Mouse (Mus musculus) liver, postnatal 0 days (tissue): Measurements from ENCODE around the gene Pdrg1. TPM values are rescaled to one million over a fixed set of nuclear protein-coding genes. Genes with fewer than 3 reads are reported as not detected.

Source experiments
- ATAC-seq: fragments of 200-750 bp; cut with Nextera tagmentation; 2 replicates; pipeline ENCODE4 v1.8.0; 2017; ENCODE audit warnings: mild to moderate bottlenecking, moderate library complexity
- DNase-seq: peaks from one replicate; pipeline ENCODE4 v3.0.0-alpha.2; 2016
- H3K27ac ChIP-seq: fragments of 300-500 bp; sonication (generic); 2 replicates; pipeline ENCODE4 v1.5.1; 2014; ENCODE audit warnings: antibody characterized with exemption, moderate library complexity, mild to moderate bottlenecking, low read depth
- H3K27me3 ChIP-seq: fragments of 300-500 bp; sonication (generic); 2 replicates; pipeline ENCODE4 v1.6.1; 2014; ENCODE audit warnings: low read length, control low read depth, mixed read lengths; ENCODE audit not compliant: insufficient read depth
- H3K36me3 ChIP-seq: fragments of 300-500 bp; sonication (generic); replicated peaks from 2 replicates; pipeline ENCODE4 v1.6.1; 2014; ENCODE audit warnings: mild to moderate bottlenecking, control low read depth, low read length, moderate library complexity, mixed read lengths; ENCODE audit not compliant: insufficient read depth
- H3K4me1 ChIP-seq: fragments of 300-500 bp; sonication (generic); 2 replicates; pipeline ENCODE4 v1.6.1; 2014; ENCODE audit warnings: antibody characterized with exemption, mild to moderate bottlenecking, control low read depth; ENCODE audit not compliant: insufficient read depth
- H3K4me2 ChIP-seq: fragments of 300-500 bp; sonication (generic); 2 replicates; pipeline ENCODE4 v1.6.1; 2014; ENCODE audit warnings: low read depth, mild to moderate bottlenecking, low read length, moderate library complexity, mixed read lengths
- H3K4me3 ChIP-seq: fragments of 300-500 bp; sonication (generic); 2 replicates; pipeline ENCODE4 v1.5.1; 2014; ENCODE audit warnings: low read depth, low read length
- H3K9ac ChIP-seq: fragments of 300-500 bp; sonication (generic); replicated peaks from 2 replicates; pipeline ENCODE4 v1.6.1; 2014; ENCODE audit warnings: mild to moderate bottlenecking, moderate library complexity
- H3K9me3 ChIP-seq: fragments of 300-500 bp; sonication (generic); 2 replicates; pipeline ENCODE4 v1.6.1; 2016; ENCODE audit warnings: mild to moderate bottlenecking, control low read depth, low read length, mixed read lengths
- CTCF ChIP-seq: sonication (generic); IDR thresholded peaks from 2 replicates; pipeline ENCODE4 v1.5.1; 2016; ENCODE audit warnings: antibody characterized with exemption, low read depth
- EP300 ChIP-seq: IDR thresholded peaks from 2 replicates; pipeline ENCODE4 v1.6.1; 2016; ENCODE audit warnings: antibody characterized with exemption, low read depth, mild to moderate bottlenecking
- WGBS: fragments of 180-500 bp; shearing (Covaris S2); extraction: QIAGEN DNeasy Blood & Tissue Kit; methylation state at CpG from one replicate; pipeline ENCODE4 v1.1.7; 2014; ENCODE audit not compliant: insufficient replicate concordance; 5-methylcytosine and 5-hydroxymethylcytosine counted together
- polyA plus RNA-seq: library from polyadenylated mRNA; unstranded; fragments of >200 nt; fragmentation: Nextera tagmentation; extraction: Ambion mirVana; gene quantifications from 2 replicates; pipeline ENCODE4 v1.2.1, GENCODE M21; 2015

Pdrg1 gene
- polyA plus RNA-seq, result 26.0 and 26.2 TPM in 2 replicates

- peaks cover 11% of the 10 kb centered on the region for H3K4me1 ChIP-seq
- H3K27ac ChIP-seq, result no peak within 1 kb of the TSS
- TF ChIP-seq EP300, result no peak
- TF ChIP-seq CTCF, result peak; percentile 98
- H3K9me3 ChIP-seq, result no peaks in the 10 kb centered on the region
- H3K4me2 ChIP-seq, result peak within 1 kb of the TSS; percentile 97
- H3K36me3 ChIP-seq, result peaks cover 18% of the 10 kb centered on the region
- DNase-seq, result peak; percentile 95
- ATAC-seq, result peak; percentile 97
- H3K4me3 ChIP-seq, result peak within 1 kb of the TSS; percentile 65
- under 1% methylated on average over 46 of the region's 54 CpGs for WGBS
- H3K27me3 ChIP-seq, result 0 out of 2 replicates have a peak, but pooled peaks cover 5% of the 10 kb centered on the region
- H3K9ac ChIP-seq, result peak within 1 kb of the TSS; percentile 55
These were observed at the start of gene Pdrg1 for GRCm38 (mm10) chr2:153014758-153015593. Gene Pdrg1, minus strand, starts transcription at chr2:153015427.

- peaks cover 4% of the 10 kb centered on the region; the same call in 1 of the 2 replicates for H3K4me1 ChIP-seq
- H3K4me2 ChIP-seq, result no peak overlapping the region
- H3K27ac ChIP-seq, result no peak overlapping the region
- ATAC-seq (no peak), DNase-seq (no peak)
- no peaks in the 10 kb centered on the region for H3K9me3 ChIP-seq
- no peaks in the 10 kb centered on the region for H3K27me3 ChIP-seq
- no peak overlapping the region for H3K4me3 ChIP-seq
- H3K9ac ChIP-seq, result no peak overlapping the region
- no peaks in the 10 kb centered on the region for H3K36me3 ChIP-seq
- TF ChIP-seq CTCF (no peak), EP300 (no peak)
- WGBS, result 53% methylated on average over 9 of the region's 9 CpGs
These were observed 49.2 kb upstream of the Pdrg1 start for GRCm38 (mm10) chr2:153064190-153064970.

- no peak for ATAC-seq
These were observed 48.2 kb upstream of the Pdrg1 start for GRCm38 (mm10) chr2:153063394-153063793.

GRCm38 (mm10) chr2:153060216-153060615 lies 45.0 kb upstream of the Pdrg1 start:
- ATAC-seq, result no peak
- TF ChIP-seq EP300 (no peak), CTCF (no peak)
- Histone ChIP-seq H3K27me3 (no peaks in the 10 kb centered on the region), H3K27ac (no peak overlapping the region), H3K9ac (no peak overlapping the region), H3K9me3 (no peaks in the 10 kb centered on the region), H3K4me1 (peaks cover 4% of the 10 kb centered on the region; the same call in 1 of the 2 replicates), H3K4me2 (no peak overlapping the region), H3K36me3 (no peaks in the 10 kb centered on the region), H3K4me3 (no peak overlapping the region)
- 80% methylated on average over 7 of the region's 7 CpGs for WGBS
- DNase-seq, result no peak

More at GRCm38 (mm10) chr2:153063394-153063793, 48.2 kb upstream of the Pdrg1 start:
- Histone ChIP-seq H3K4me3 (no peak overlapping the region), H3K27me3 (no peaks in the 10 kb centered on the region), H3K9ac (no peak overlapping the region), H3K4me2 (no peak overlapping the region), H3K9me3 (no peaks in the 10 kb centered on the region), H3K36me3 (no peaks in the 10 kb centered on the region), H3K27ac (no peak overlapping the region), H3K4me1 (peaks cover 4% of the 10 kb centered on the region; the same call in 1 of the 2 replicates)
- DNase-seq, result no peak
- TF ChIP-seq EP300, result no peak
- no peak for TF ChIP-seq CTCF
- WGBS, result 36% methylated on average over 3 of the region's 3 CpGs

GRCm38 (mm10) chr2:153058365-153058764 lies 43.1 kb upstream of the Pdrg1 start:
- H3K4me1 ChIP-seq, result no peaks in the 10 kb centered on the region
- H3K9ac ChIP-seq, result no peak overlapping the region
- TF ChIP-seq EP300, result no peak
- H3K36me3 ChIP-seq, result no peaks in the 10 kb centered on the region
- 46% methylated on average over 4 of the region's 4 CpGs for WGBS
- H3K27me3 ChIP-seq, result peaks cover 5% of the 10 kb centered on the region; the same call in 1 of the 2 replicates
- ATAC-seq (no peak), DNase-seq (no peak)
- H3K4me3 ChIP-seq, result no peak overlapping the region
- no peaks in the 10 kb centered on the region for H3K9me3 ChIP-seq
- H3K4me2 ChIP-seq, result no peak overlapping the region
- no peak overlapping the region for H3K27ac ChIP-seq
